Mouse (Mus musculus): Measurements from ENCODE around the gene Wdfy4. TPM values are rescaled to one million over a fixed set of nuclear protein-coding genes. Genes with fewer than 3 reads are reported as not detected.

Wdfy4 gene
- 8.6 and 16.3 TPM in 2 replicates for polyA plus RNA-seq (2012; ENCODE audit: low replicate concordance)

DNA sequence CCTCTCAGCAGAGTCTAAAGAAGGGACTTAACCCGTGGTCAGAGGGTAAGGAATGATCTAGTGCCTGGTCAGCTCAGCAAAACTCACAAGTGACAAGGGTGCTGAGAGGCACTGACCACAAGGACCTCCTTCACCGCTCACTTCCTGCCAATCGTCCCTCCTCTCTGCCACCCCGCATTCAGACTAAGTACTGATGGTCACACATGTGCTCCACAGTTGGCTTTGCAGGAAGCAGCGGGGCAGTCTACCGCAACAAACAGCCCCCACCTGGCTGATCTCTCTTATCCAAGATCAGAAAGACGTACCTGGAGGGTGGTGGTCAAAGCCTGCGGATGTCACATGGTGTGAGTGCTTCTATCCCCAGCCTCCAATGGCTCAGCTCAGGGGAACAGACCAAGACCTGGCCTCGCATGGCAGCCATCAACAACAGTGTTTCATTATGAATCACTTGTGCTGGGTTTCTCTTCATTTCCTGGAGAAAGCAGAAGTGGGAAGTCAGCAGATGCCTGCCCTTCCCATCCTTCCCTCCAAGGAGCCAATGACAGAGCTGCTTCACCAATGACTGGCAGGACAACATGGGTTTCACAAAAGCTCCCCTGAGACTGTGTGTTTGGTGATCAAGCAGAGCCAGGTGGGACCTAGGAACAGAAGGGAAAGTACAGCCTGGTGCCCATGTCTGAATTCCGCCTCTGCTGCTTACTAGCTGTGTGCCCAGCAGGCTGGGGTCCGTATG, at the start of gene Wdfy4:
TSS of gene Wdfy4 (minus strand) at position 441 of the 733 bp plus-strand sequence.

GRCm38 (mm10) chr14:33213823-33214766, 28.8 kb upstream of the Wdfy4 start, which contains the start of gene Arhgap22:
Gene Arhgap22, plus strand, starts transcription at chr14:33214026.

GRCm38 (mm10) chr14:32991082-32991481, 194.2 kb downstream of the Wdfy4 start, which contains the start of gene Lrrc18:
Gene Lrrc18, plus strand, starts transcription at chr14:32991382.

Other genes with a start within 250 kb of the Wdfy4 start
- gene Lrrc18, start 194.1 kb downstream of the Wdfy4 start, polyA plus RNA-seq (2012; ENCODE audit: low replicate concordance): not detected in 2 replicates
- gene Arhgap22, start 28.5 kb upstream of the Wdfy4 start, polyA plus RNA-seq (2012; ENCODE audit: low replicate concordance): 1.5 and 2.0 TPM in 2 replicates